Mouse (Mus musculus) thymus, adult 2 months (tissue): ENCODE results near the gene Lgi4. TPM values are rescaled to one million over a fixed set of nuclear protein-coding genes. Genes with fewer than 3 reads are reported as not detected.

Source experiments
- DNase-seq: peaks from one replicate; pipeline ENCODE4 v3.0.0; 2021
- H3K27ac ChIP-seq: fragments of 200-500 bp; 2 replicates; pipeline ENCODE4 v1.5.1; 2012; ENCODE audit warnings: low read length, control low read depth; ENCODE audit not compliant: control insufficient read depth, insufficient read depth
- H3K27me3 ChIP-seq: fragments of 200-500 bp; 2 replicates; pipeline ENCODE4 v1.6.1; 2012; ENCODE audit warnings: mild to moderate bottlenecking, low read length, moderate library complexity, mixed read lengths; ENCODE audit not compliant: control insufficient read depth, insufficient read depth
- H3K36me3 ChIP-seq: fragments of 200-500 bp; 2 replicates; pipeline ENCODE4 v1.6.1; 2012; ENCODE audit warnings: mild to moderate bottlenecking, low read length, moderate library complexity; ENCODE audit not compliant: control insufficient read depth, insufficient read depth
- H3K4me1 ChIP-seq: fragments of 200-500 bp; replicated peaks from 2 replicates; pipeline ENCODE4 v1.6.1; 2012; ENCODE audit warnings: low read length; ENCODE audit not compliant: control insufficient read depth, insufficient read depth
- H3K4me3 ChIP-seq: fragments of 200-500 bp; 2 replicates; pipeline ENCODE4 v1.5.1; 2012; ENCODE audit warnings: mild to moderate bottlenecking, low read length, control low read depth, moderate library complexity; ENCODE audit not compliant: control insufficient read depth, insufficient read depth
- CTCF ChIP-seq: fragments of 200-500 bp; IDR thresholded peaks from 2 replicates; pipeline ENCODE4 v1.5.1; 2012; ENCODE audit warnings: mild to moderate bottlenecking, control low read depth, low read length, moderate library complexity, borderline replicate concordance; ENCODE audit not compliant: control insufficient read depth, poor library complexity, insufficient read depth; ENCODE audit errors: extremely low read depth
- POLR2A ChIP-seq: fragments of 200-500 bp; IDR thresholded peaks from 2 replicates; pipeline ENCODE4 v1.6.1; 2012; ENCODE audit warnings: mild to moderate bottlenecking, low read length, control low read depth, moderate library complexity; ENCODE audit not compliant: control insufficient read depth, poor library complexity, insufficient read depth; ENCODE audit errors: extremely low read depth
- WGBS: fragments of 180-500 bp; shearing (Covaris S2); methylation state at CpG from one replicate; pipeline ENCODE4 v1.1.7; 2018; 5-methylcytosine and 5-hydroxymethylcytosine counted together
- polyA plus RNA-seq: library from polyadenylated mRNA; depleted of rRNA; stranded (reverse); fragments of >200 nt; gene quantifications from 2 replicates; pipeline ENCODE4 v1.2.3, GENCODE M21; 2012

Gene Lgi4
- polyA plus RNA-seq, 1 experiment, result 1.8 TPM

DNA sequence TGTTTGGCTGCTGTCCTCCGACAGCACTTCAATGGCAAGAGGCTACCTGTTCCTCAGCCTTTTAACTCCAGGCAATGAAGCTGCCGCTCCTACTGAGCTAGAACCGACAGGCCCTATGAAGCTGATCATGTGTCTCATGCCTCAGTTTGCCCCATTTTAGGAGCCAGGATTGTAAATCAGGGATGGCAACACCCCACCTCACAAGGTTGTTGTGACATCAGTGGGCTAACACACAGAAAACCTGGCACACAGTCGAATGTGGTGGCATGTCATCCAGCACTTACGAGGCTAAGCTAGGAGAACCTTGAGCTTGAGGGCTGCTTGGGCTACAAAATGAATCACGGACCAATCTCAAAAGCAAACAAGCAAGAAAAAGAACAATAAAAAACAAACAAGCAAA lies 931 bp upstream of the Lgi4 start:
- TF ChIP-seq CTCF (no peak), POLR2A (no peak)
- Histone ChIP-seq H3K4me3 (no peak overlapping the region), H3K27me3 (no peaks in the 10 kb centered on the region; the same call in 1 of the 2 replicates), H3K36me3 (no peaks in the 10 kb centered on the region), H3K27ac (no peak overlapping the region), H3K4me1 (no peaks in the 10 kb centered on the region)
- WGBS, result 96% methylated on average over 6 of the region's 6 CpGs
- no peak for DNase-seq

DNA sequence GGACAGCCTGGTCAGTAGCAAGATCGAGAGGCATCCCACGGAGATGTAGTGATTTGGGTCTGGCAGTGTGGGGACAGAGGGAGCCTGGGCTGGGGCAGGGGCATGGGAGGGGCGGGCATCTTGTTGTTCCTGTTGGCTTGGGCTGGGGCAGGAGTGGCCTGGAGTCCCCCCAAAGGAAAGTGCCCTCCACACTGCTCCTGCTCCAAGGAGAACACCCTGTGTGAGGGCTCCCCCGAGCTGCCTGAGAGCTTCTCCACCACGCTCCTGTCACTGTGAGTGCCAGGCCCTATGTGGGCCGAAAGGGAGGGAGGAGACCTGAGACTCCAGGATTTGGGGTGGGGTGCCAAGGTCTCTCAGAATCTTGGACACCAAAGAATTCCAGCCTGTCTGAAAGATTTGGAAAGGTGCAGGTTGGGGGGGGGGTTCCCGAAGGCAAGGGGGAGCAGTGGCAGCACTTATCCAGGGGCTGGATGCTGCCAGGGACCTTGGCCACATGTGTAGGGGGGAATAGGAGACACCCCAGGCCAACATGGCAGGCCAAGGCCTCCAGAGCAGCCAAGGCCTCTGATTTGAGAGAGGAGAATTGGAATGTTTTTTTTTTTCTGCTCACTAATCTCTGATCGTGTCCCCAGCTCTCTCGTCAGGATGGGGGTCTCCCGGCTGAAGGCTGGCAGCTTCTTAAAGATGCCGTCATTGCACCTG lies 928 bp downstream of the Lgi4 start:
- no peak for DNase-seq
- H3K4me1 ChIP-seq, result no peaks in the 10 kb centered on the region
- 88% methylated on average over 11 of the region's 11 CpGs for WGBS
- H3K4me3 ChIP-seq, result no peak overlapping the region
- H3K27me3 ChIP-seq, result no peaks in the 10 kb centered on the region
- TF ChIP-seq POLR2A (no peak), CTCF (no peak)
- H3K36me3 ChIP-seq, result no peaks in the 10 kb centered on the region
- H3K27ac ChIP-seq, result no peak overlapping the region

DNA sequence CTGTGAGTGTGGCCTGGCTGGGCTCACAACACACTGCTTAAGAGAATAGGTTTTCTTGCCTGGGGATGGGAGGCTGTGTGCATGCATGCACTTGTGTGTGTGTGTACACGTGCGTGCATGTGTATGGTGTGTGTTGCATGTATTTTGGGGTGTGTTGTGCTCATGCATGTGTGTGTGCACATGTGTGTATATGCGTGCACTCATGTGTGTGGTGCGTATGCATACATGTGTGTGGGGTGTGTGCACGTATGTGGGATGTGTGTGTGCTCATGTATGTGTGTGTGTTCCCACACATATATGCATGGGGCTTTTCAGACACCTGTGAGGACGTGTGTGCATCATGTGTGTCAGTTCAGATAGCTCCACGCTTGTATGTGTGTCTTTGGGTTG lies 1.5 kb downstream of the Lgi4 start:
- 92% methylated on average over 7 of the region's 7 CpGs for WGBS
- TF ChIP-seq POLR2A, result no peak
- TF ChIP-seq CTCF, result no peak
- H3K4me3 ChIP-seq, result no peak overlapping the region

GRCm38 (mm10) chr7:31063074-31063560 lies 4.0 kb downstream of the Lgi4 start:
- H3K27ac ChIP-seq, result no peak overlapping the region
- H3K36me3 ChIP-seq, result no peaks in the 10 kb centered on the region
- no peaks in the 10 kb centered on the region for H3K27me3 ChIP-seq
- no peak for TF ChIP-seq POLR2A
- TF ChIP-seq CTCF, result no peak
- no peak overlapping the region for H3K4me3 ChIP-seq
- DNase-seq, result no peak
- no peaks in the 10 kb centered on the region for H3K4me1 ChIP-seq
- 90% methylated on average over 12 of the region's 12 CpGs for WGBS

More for the DNA sequence above, 1.5 kb downstream of the Lgi4 start:
- no peak for DNase-seq
- Histone ChIP-seq H3K36me3 (no peaks in the 10 kb centered on the region), H3K27ac (no peak overlapping the region), H3K27me3 (no peaks in the 10 kb centered on the region), H3K4me1 (no peaks in the 10 kb centered on the region)

GRCm38 (mm10) chr7:31067836-31068235 lies 8.7 kb downstream of the Lgi4 start:
- DNase-seq, result no peak

DNA sequence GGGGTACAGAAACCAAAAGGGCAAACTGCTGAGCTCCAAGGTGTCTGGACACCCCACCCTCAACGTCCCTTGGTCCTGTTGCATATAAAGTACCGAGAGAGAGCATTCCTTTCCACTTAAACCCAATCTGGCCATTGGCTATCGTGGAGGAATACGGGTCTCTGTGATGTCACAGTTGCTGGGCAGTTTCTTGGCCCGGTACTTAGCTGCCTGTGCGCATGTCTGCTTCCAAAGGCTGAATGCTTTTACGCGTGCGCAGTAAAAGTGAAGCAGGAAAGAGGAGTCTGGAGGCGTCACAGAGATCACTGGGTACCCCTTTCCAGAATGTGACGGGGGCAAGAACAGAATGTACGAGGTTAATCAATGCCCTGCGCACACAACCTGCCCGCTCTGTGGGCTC lies 10.3 kb downstream of the Lgi4 start:
- no peaks in the 10 kb centered on the region for H3K4me1 ChIP-seq
- H3K4me3 ChIP-seq, result no peak overlapping the region
- WGBS, result 96% methylated on average over 14 of the region's 14 CpGs
- H3K27ac ChIP-seq, result no peak overlapping the region
- H3K36me3 ChIP-seq, result no peaks in the 10 kb centered on the region
- DNase-seq, result no peak
- no peaks in the 10 kb centered on the region for H3K27me3 ChIP-seq
- TF ChIP-seq POLR2A, result no peak
- no peak for TF ChIP-seq CTCF

More at GRCm38 (mm10) chr7:31067836-31068235, 8.7 kb downstream of the Lgi4 start:
- Histone ChIP-seq H3K36me3 (no peaks in the 10 kb centered on the region), H3K4me1 (no peaks in the 10 kb centered on the region), H3K27me3 (no peaks in the 10 kb centered on the region), H3K4me3 (no peak overlapping the region), H3K27ac (no peak overlapping the region)
- 83% methylated on average over 5 of the region's 5 CpGs for WGBS
- TF ChIP-seq POLR2A, result no peak
- TF ChIP-seq CTCF, result no peak
